Mouse (Mus musculus) kidney, postnatal 4 days (tissue): ENCODE results near the gene Tmem229b.
A peak's percentile ranks its signal among the peaks of the same experiment; 100 is the strongest.
"Not testable (repeated sequence)": the region's sequence is repeated elsewhere in the genome, so short reads cannot be mapped to it uniquely, and the experiment has no call there.

Experiments used
- DNase-seq, 2 experiments: peaks; one replicate each; pipeline ENCODE4 v3.0.0; 2021; ENCODE audit warnings: mixed read lengths in 2 of 2

The Tmem229b gene

DNA sequence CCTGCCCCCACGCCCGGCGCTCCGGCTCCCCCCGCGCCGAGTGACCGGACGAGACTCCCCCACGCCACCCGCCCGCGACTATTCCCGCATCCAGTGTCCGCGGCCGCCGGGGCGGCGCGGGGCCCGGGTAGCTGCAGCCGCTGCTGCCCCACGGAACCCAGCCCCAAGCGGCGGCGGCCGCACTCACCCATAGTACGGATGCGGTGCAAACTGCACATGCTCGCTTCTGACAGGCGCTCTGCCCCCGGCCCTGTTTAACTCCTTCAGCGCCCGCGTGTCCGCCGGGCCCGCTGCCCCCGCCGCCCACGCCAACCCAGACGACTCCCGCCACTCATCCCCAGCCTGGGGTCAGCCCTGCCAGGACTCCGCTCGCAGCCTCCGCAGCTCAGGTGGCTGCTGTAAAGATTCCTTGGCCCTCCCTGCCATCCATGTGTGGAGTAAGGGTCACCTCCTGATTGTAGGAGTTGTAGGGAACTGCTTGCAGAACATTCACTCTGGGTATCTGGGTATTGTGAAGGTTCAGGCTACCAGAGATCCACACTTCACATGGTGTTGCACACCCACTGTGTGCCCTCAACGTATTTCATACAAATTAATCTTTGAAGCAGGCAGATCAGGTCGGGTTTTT is at the start of gene Tmem229b:
Gene Tmem229b, minus strand, starts transcription at position 502 of the 628 bp plus-strand sequence.
- DNase-seq: peak; percentile 69 to 77

DNA sequence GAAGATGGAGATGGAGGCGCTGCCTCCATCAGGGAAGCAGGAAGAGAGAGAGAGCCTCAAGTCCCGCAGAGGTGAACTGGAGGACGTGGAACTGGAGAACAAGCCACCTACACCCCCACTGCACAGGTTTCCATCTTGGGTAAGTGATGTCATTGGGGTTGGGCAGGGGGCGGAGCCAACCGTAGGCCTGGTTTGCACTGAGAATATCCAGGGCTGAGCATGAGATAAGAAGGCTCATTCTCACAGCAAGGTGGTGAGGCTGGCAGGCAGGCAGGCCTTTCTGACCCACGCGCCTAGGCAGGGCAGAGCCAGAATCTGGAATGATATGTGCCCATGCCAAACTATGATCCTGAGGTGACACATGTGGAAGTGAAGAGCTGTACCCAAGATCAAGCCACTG is 47.8 kb upstream of the Tmem229b start:
- no peak for DNase-seq

DNA sequence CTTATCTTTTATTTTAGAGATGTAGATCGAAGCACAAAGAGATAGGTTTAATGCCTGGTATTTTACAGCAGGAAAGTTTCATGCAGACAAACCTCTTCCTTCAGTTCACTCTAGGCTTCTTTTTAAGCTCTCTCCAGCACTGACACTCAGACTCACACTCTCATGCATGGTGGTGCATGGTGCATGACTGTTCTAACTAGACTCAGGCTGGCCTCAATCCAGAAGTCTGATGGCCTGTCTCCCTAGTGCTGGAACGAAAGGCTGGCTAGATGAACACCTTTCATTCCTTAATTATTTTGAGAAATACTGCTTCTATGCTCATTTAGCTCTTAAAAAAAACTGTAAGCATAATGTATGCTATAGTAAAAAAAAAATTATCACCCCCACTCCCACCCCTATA is 44.6 kb upstream of the Tmem229b start:
- peak in 1 of 2 experiments; percentile 36 for DNase-seq

- no peak for DNase-seq
These were observed 43.3 kb upstream of the Tmem229b start for GRCm38 (mm10) chr12:79050545-79051212.

GRCm38 (mm10) chr12:79049807-79050206 is 42.4 kb upstream of the Tmem229b start:
- DNase-seq: no peak

DNA sequence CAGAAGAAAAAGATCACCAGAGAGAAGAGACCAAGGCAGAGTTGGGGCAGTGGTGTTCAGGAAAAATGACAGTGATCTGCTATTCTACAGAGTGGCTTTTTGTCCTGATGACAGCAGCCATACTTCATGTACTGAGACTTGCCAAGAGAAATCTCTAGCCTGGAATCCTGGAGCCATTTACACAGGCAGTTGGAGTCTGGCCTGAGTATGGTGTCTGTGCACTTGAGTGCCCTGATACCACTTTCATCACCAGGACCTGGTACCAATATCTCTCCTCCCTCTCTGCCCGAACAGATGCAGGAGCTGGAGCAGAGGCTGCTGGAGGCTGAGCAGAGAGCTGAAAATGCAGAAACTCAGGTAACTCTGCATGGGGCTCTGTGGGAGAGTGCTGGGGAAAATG is 41.5 kb upstream of the Tmem229b start:
- DNase-seq: no peak

GRCm38 (mm10) chr12:79047203-79047602 is 39.8 kb upstream of the Tmem229b start:
- DNase-seq: no peak

GRCm38 (mm10) chr12:79046171-79046570 is 38.7 kb upstream of the Tmem229b start:
- no peak for DNase-seq

- DNase-seq: no peak
These were observed 37.2 kb upstream of the Tmem229b start for GRCm38 (mm10) chr12:79044668-79045067.

GRCm38 (mm10) chr12:79041436-79041835 is 34.0 kb upstream of the Tmem229b start:
- no peak for DNase-seq

DNA sequence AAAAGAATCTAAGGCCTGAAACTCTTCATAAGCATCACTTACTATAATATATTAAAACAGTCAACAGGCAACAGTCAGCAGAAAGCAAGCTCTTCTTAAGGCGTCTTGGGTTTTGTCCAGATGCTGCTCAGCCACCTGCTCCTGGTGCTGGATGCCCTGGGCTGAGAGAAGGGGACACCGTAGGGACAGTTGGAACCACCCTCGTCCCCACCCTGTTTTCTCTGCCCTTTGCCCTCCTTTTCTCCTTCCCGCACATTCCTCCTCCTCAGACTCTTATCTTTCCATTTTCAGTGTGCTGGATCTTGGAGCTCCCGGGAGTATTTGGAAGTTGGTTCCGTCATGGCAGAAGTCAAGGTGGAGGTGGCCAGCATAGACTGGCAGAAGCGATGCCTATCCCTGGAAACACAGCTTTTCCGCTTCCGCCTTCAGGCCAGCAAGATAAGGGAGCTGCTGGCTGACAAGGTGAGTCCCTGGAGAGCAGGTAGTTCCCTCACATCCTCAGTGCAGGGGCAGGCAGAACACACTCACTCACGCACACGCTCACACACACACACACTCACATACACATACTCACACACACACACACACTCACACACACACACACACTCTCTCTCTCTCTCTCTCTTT is 32.9 kb upstream of the Tmem229b start:
- no peak for DNase-seq

GRCm38 (mm10) chr12:79039708-79040107 is 32.3 kb upstream of the Tmem229b start:
- DNase-seq: no peak

DNA sequence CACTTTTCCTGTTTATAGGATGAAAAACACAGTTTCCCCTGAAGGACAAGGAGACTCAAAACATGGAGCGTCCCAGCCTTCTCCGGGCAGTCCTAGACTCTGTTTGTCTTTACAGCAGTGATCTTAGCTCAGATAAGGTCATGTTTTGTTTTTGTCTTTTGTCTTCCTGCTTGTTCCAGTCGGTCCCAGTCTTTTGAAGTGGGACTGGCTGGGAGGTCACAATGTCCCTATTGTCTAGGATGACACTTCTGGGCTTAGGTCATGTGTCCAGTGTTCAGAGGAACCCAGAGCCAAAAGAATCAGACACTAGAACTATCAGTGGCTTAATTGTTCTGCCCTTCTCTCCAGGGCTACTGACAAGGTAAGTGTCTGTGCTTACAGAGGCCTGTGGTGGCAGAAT is 27.9 kb upstream of the Tmem229b start:
- no peak for DNase-seq

- no peak for DNase-seq
These were observed 26.9 kb upstream of the Tmem229b start for GRCm38 (mm10) chr12:79034331-79034730.

DNA sequence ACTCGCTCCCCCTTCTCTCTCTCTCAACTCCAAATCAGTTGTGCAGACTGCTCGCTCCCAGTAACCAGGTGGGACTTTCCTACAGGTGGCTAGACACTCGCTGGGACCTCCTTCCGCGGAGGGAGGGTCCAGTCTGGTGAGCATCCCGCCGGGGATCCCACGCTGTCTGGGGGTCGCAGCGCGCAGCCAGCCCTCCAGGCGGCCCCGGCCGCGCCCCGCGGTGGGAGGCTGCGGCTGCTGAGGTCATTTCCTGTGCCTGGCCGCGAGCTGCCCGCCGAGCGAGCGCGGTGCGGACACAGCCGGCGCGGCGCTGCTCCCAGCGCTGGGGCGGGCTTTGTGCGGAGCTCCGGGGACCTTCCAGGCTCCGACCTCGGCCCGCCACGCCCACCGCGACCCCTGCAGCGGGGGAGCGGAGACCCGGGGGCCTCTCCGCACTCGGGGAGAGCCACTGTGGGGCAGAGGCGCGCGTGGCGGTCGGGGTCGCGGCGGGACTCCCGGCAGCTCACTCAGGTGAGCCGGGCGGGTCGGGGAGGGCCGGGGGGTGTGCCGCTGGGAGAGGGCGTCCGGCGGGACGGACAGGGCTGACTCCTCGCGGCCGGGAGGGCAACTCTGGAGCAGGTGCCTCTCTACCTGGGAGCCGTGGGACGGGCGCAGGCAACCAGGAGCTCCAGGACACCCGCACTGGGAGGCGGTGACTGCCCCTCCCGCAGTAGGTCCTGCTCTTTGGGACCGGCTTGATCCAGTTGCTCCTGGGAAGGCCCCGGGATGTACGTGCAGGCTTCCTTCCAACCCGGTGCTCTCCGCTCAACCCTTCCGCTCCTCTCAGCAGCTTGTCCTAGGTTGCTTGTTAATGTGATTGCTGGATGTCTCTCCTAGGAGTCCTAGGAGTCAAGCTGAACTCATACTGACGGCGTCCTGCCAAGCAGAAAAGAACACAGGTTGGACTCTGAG is 21.8 kb upstream of the Tmem229b start, which contains the start of gene Plekhh1:
Gene Plekhh1, plus strand, starts transcription at position 253 of the 951 bp plus-strand sequence.
- DNase-seq: peak; percentile 74 to 83

DNA sequence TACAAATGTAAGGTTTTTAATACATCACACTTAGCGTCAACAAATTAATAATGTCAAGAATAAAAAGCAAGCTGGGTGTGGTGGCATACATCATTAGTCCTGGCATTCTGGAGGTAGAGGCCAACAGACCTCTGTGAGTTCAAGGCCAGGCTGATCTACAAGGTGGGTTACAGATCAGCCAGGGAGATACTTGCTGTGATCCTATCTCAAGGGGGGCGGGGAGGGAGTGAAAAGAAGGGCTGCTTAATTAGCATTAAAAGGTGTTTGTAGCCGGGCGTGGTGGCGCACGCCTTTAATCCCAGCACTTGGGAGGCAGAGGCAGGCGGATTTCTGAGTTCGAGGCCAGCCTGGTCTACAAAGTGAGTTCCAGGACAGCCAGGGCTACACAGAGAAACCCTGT is 20.1 kb upstream of the Tmem229b start:
- DNase-seq: not testable (repeated sequence)

- peak; percentile 76 to 83 for DNase-seq
These were observed 15.5 kb upstream of the Tmem229b start for GRCm38 (mm10) chr12:79022882-79023281.

- no peak for DNase-seq
These were observed 14.5 kb upstream of the Tmem229b start for GRCm38 (mm10) chr12:79021902-79022301.

DNA sequence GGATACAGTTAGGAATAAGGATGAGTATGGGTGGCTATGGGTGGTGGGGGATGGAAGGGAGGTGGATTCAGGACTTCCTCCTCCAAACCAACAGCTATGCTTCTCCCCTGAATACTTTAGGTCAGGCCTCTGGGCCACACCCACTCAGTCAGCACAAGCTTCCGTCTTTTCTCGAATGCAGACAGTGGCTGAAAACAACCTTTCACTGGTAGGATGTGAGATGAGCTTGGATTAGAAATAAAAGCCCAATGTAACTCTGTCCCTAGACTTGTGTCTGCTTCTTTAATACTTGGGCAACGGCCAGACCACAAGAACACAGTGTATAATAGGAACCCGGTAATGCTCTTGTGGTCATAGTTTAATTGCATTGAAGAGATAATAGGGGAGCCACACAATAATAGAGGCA is 10.6 kb upstream of the Tmem229b start:
- DNase-seq: no peak

DNA sequence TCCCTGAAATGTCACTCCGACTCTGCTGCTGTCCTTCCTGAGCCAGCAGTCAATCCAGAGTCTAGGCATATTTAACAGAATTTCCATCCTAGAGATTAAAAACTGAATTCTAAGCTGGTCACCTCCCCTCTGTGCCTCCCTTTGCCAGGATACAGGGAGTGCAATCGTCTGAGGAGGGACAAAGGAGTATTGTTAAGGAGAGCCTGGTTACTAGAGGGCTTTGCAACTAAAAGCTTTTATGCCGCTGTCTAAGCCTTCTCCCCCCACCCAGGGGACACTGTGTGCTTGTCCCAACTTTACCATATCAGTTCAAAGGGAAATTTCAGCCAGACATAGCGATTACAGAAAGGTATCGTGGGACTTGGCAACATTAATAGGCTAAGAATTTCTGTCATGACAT is 8.7 kb upstream of the Tmem229b start:
- DNase-seq: no peak

DNA sequence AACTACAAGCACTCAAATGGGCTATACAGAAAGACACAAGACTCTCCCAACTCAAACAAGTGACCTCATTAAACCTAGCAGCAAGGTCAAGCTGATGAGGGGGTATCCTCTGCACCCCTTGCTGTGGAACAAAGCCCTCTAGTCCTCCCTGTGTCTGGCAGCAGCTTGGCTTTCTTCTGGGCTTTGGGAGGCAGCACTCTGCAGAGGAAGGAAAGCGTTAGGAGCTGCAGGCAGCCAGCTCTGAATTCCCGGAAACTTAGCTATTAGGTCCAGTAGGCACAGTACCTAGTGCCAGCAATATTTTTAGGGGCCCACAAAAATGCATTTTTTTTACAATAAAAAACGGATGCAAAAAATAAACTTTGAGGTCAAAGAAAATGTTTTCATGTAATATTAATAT is 3.1 kb upstream of the Tmem229b start:
- peak in 1 of 2 experiments; percentile 18 for DNase-seq

GRCm38 (mm10) chr12:79006478-79007125 is 825 bp downstream of the Tmem229b start:
- DNase-seq: peak; percentile 65 to 76
